Mouse (Mus musculus) A20 (cell line): ENCODE data around the gene Gm47959.

Experiments
- DNase-seq: peaks from one replicate; pipeline ENCODE4 v3.0.0-alpha.2; 2011; ENCODE audit warnings: low read depth, low spot score

The Gm47959 gene

GRCm38 (mm10) chr1:83032508-83032907, 32.2 kb downstream of the Gm47959 start:
- DNase-seq: no peak

GRCm38 (mm10) chr1:83034509-83034908, 34.2 kb downstream of the Gm47959 start:
- DNase-seq: no peak

- DNase-seq: no peak
Observed at GRCm38 (mm10) chr1:83036892-83037667, 36.7 kb downstream of the Gm47959 start.

GRCm38 (mm10) chr1:83038109-83038672, 37.8 kb downstream of the Gm47959 start, which contains the start of gene Slc19a3:
TSS of gene Slc19a3 (minus strand) at chr1:83038448.
- DNase-seq: no peak

- DNase-seq: no peak
Observed at GRCm38 (mm10) chr1:83039080-83039479, 38.7 kb downstream of the Gm47959 start.

GRCm38 (mm10) chr1:83042380-83042779, 42.0 kb downstream of the Gm47959 start, which contains the start of gene Krtap28-10:
TSS of gene Krtap28-10 (minus strand) at chr1:83042480.
- DNase-seq: no peak

- DNase-seq: peak; percentile 74
Observed at GRCm38 (mm10) chr1:83044882-83045427, 44.6 kb downstream of the Gm47959 start, which contains the start of gene Gm47969. TSS of gene Gm47969 (plus strand) at chr1:83044932.
